Mouse (Mus musculus) bone marrow, adult 2 months (tissue): Measurements from ENCODE around the gene Cyb5r3. TPM values are rescaled to one million over a fixed set of nuclear protein-coding genes. Genes with fewer than 3 reads are reported as not detected.

Experiments used
- H3K27ac ChIP-seq: fragments of 200-500 bp; 2 replicates; pipeline ENCODE4 v1.5.1; 2012; ENCODE audit warnings: low read depth, mild to moderate bottlenecking, control low read depth, inconsistent platforms, low read length; ENCODE audit not compliant: control insufficient read depth, poor library complexity, insufficient read depth
- H3K4me1 ChIP-seq: fragments of 200-500 bp; 2 replicates; pipeline ENCODE4 v1.6.1; 2011; ENCODE audit warnings: low read length; ENCODE audit not compliant: control insufficient read depth, insufficient read depth
- H3K4me3 ChIP-seq: fragments of 200-500 bp; replicated peaks from 2 replicates; pipeline ENCODE3; 2011; ENCODE audit warnings: mild to moderate bottlenecking, low read depth, low read length, control low read depth; ENCODE audit not compliant: control insufficient read depth
- CTCF ChIP-seq: fragments of 200-500 bp; IDR thresholded peaks from 2 replicates; pipeline ENCODE4 v1.5.1; 2011; ENCODE audit warnings: low read length, control low read depth; ENCODE audit not compliant: control insufficient read depth, insufficient read depth
- POLR2A ChIP-seq: fragments of 200-500 bp; IDR thresholded peaks from 2 replicates; pipeline ENCODE4 v1.6.1; 2011; ENCODE audit warnings: low read depth, mild to moderate bottlenecking, control low read depth, low read length, borderline replicate concordance; ENCODE audit not compliant: control insufficient read depth
- WGBS: fragments of 180-500 bp; shearing (Covaris S2); methylation state at CpG from one replicate; pipeline ENCODE4 v1.1.7; 2018; 5-methylcytosine and 5-hydroxymethylcytosine counted together
- polyA plus RNA-seq: library from polyadenylated mRNA; stranded (reverse); fragments of >200 nt; gene quantifications from 2 replicates; pipeline ENCODE4 v1.2.4, GENCODE M21; 2011; ENCODE audit warnings: low replicate concordance; ENCODE audit not compliant: missing spikeins, insufficient read depth, insufficient read length

Gene Cyb5r3
- polyA plus RNA-seq, 1 experiment, result 53.6 TPM

GRCm38 (mm10) chr15:83204731-83205451 is 32.5 kb upstream of the Cyb5r3 start:
- WGBS, result 27% methylated on average over 10 of the region's 10 CpGs
- H3K4me3 ChIP-seq, result no peak overlapping the region
- H3K4me1 ChIP-seq, result no peaks in the 10 kb centered on the region
- no peak for TF ChIP-seq POLR2A
- TF ChIP-seq CTCF, result peak; percentile 37
- no peak overlapping the region for H3K27ac ChIP-seq

DNA sequence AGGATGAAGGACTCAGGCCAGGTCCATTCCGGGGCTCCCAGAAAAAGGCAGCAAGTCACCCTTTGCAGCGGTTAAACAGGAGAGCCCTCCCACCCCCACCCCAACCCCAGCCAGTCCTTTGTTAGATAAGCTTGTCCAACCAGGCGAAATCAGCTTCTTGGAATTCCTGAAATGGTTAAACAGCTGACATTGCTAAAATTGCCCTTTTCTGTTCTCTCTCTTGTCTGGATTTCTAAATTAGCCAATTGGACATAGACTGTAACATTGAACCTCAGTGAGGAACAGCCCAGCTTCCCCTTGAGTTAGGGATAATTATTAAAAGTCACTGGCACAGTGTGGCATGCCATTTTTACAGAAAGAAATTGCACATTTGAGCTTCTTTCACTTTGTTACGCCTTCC is 30.0 kb upstream of the Cyb5r3 start:
- no peak overlapping the region for H3K27ac ChIP-seq
- 78% methylated on average over 4 of the region's 4 CpGs for WGBS
- TF ChIP-seq CTCF, result no peak
- no peak for TF ChIP-seq POLR2A
- no peaks in the 10 kb centered on the region for H3K4me1 ChIP-seq
- no peak overlapping the region for H3K4me3 ChIP-seq

- H3K4me1 ChIP-seq, result no peaks in the 10 kb centered on the region
- H3K27ac ChIP-seq, result no peak overlapping the region
- H3K4me3 ChIP-seq, result no peak overlapping the region
- WGBS, result 88% methylated on average over 4 of the region's 4 CpGs
- TF ChIP-seq POLR2A (no peak), CTCF (no peak)
These were observed 21.0 kb upstream of the Cyb5r3 start for GRCm38 (mm10) chr15:83193413-83193812.

GRCm38 (mm10) chr15:83182351-83182750 is 10.0 kb upstream of the Cyb5r3 start:
- TF ChIP-seq POLR2A (no peak), CTCF (no peak)
- Histone ChIP-seq H3K27ac (no peak overlapping the region), H3K4me3 (no peak overlapping the region), H3K4me1 (no peaks in the 10 kb centered on the region)
- 76% methylated on average over 5 of the region's 5 CpGs for WGBS

GRCm38 (mm10) chr15:83181800-83182330 is 9.5 kb upstream of the Cyb5r3 start:
- 71% methylated on average over 4 of the region's 4 CpGs for WGBS
- TF ChIP-seq CTCF (no peak), POLR2A (no peak)
- no peak overlapping the region for H3K27ac ChIP-seq

GRCm38 (mm10) chr15:83180004-83180403 is 7.6 kb upstream of the Cyb5r3 start:
- no peak overlapping the region for H3K4me3 ChIP-seq
- no peaks in the 10 kb centered on the region for H3K4me1 ChIP-seq
- WGBS, result 79% methylated on average over 6 of the region's 6 CpGs
- H3K27ac ChIP-seq, result no peak overlapping the region
- TF ChIP-seq CTCF (no peak), POLR2A (no peak)

More at GRCm38 (mm10) chr15:83181800-83182330, 9.5 kb upstream of the Cyb5r3 start:
- H3K4me1 ChIP-seq, result no peaks in the 10 kb centered on the region
- H3K4me3 ChIP-seq, result no peak overlapping the region

GRCm38 (mm10) chr15:83176653-83177052 is 4.3 kb upstream of the Cyb5r3 start:
- no peak overlapping the region for H3K27ac ChIP-seq
- H3K4me1 ChIP-seq, result peaks cover 2% of the 10 kb centered on the region; the same call in 1 of the 2 replicates
- no peak for TF ChIP-seq POLR2A
- no peak for TF ChIP-seq CTCF
- H3K4me3 ChIP-seq, result no peak overlapping the region
- WGBS, result 77% methylated on average over 4 of the region's 4 CpGs

DNA sequence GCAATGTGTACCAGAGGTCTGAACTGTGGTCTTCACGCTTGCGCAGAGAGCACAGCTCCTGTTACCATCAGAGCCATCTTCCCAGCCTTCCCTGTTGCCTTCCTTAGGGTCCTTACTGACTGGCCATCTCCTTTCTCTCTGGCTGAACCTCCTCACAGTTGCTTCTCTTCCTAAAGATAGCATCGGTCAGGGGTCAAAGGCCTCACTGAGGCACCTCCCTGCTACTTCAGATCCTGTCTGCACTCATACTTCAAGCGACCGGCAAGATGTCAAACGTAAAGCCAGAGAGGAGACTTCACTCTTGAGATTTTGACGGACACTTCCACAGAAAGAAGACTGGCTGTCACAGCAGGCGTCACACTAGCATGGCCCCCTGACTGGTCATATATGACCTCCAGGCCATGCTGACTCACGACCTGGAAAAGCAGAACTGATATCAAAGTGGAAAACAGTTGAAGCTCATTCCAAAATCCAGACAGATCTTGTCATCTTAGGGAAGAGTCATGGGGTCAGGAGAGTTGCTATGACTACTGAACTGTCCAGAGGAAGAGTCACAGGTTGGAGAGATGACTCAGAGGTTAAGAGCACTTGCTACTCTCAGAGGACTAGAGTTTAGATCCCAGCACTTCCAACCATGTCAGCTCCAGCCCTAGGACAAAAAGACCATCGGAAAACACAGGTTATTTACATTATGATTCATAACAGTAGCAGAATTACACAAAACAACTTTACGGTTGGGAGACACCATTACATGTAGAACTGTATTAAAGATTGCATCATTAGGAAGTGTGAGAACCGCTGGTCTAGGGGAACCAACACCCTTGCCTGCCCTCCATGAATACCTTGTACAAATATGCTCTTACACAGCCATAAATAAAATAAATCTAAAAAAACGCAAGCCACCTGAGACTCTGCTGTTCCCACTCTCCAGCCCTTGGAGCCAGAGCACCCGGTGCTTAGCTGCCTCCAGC is 1.8 kb upstream of the Cyb5r3 start:
- H3K4me3 ChIP-seq, result no peak overlapping the region
- WGBS, result 77% methylated on average over 14 of the region's 14 CpGs
- TF ChIP-seq CTCF (no peak), POLR2A (no peak)
- no peak overlapping the region for H3K27ac ChIP-seq
- H3K4me1 ChIP-seq, result peaks cover 6% of the 10 kb centered on the region
